Comparison of ENCODE assay signal across 9 mouse cellular contexts in genomic region chr12:72939616-72940015, GRCm38 (mm10). TPM values are rescaled to one million over a fixed set of nuclear protein-coding genes. Genes with fewer than 3 reads are reported as not detected.
A peak's percentile ranks its signal among the peaks of the same experiment; 100 is the strongest.
DNase-seq lines count a peak whose midpoint lies in the region; ATAC-seq and TF ChIP-seq lines count a peak whose summit lies in the region.
"Had no signal": no experiment of that assay in that cellular context is flagged by ENCODE, and none has a peak within 500 bp of the region (broad histone marks: within the 10 kb centered on the region; RNA-seq: fewer than 3 reads in every experiment).

Gene Six6 (plus strand): TSS chr12:72939892.

- H3K4me3 ChIP-seq in forebrain, embryonic 15.5 days = peak within 1 kb of the TSS; percentile 21
- H3K4me3 ChIP-seq in layer of hippocampus, adult 2 months = no peak within 1 kb of the TSS

- no peaks in the 10 kb centered on the region for H3K36me3 ChIP-seq in forebrain, embryonic 15.5 days

- no peak for TF ChIP-seq CTCF in layer of hippocampus, adult 2 months (conservative IDR thresholded peaks at IDR 0.05)

- H3K9me3 ChIP-seq in forebrain, embryonic 15.5 days = no peaks in the 10 kb centered on the region

- DNase-seq in thymus, postnatal 4 days = peak; percentile 41
- no peak for DNase-seq in thymus, postnatal 25 days
- no peak for DNase-seq in layer of hippocampus, adult 2 months (ENCODE audit: low spot score in 2 of 2)
- no peak for DNase-seq in frontal cortex, postnatal 36 days (ENCODE audit: low spot score in 2 of 2)
- DNase-seq in thymus, adult 18-20 months = no peak

- H3K9ac ChIP-seq in forebrain, embryonic 15.5 days (replicated peaks) = no peak within 1 kb of the TSS

- peaks cover 9% of the 10 kb centered on the region for H3K4me1 ChIP-seq in forebrain, embryonic 15.5 days

- no peak for ATAC-seq in forebrain, embryonic 15.5 days (replicated peaks)
- peak; percentile 85 for ATAC-seq in megakaryocyte progenitor cell, adult 5-6 weeks (replicated peaks; ENCODE audit: poor library complexity)

- WGBS in forebrain, embryonic 15.5 days = under 1% methylated on average over 28 of the region's 28 CpGs

- peak within 1 kb of the TSS; percentile 14; the same call in 1 of the 2 replicates for H3K4me2 ChIP-seq in forebrain, embryonic 15.5 days (replicated peaks)

- peaks cover 88% of the 10 kb centered on the region for H3K27me3 ChIP-seq in forebrain, embryonic 15.5 days

- H3K27ac ChIP-seq in forebrain, embryonic 15.5 days (replicated peaks) = no peak within 1 kb of the TSS
- H3K27ac ChIP-seq in layer of hippocampus, adult 2 months = no peak within 1 kb of the TSS

RNA-seq across cellular contexts. Expression of gene Six6, which starts in this region (rescaled TPM):
- 1.1 and 4.3 TPM in 2 replicates for polyA plus RNA-seq in forebrain, embryonic 15.5 days (2015; fragmentation: Nextera tagmentation; extraction: Ambion mirVana)
- not detected in 2 replicates for total RNA-seq in megakaryocyte progenitor cell, adult 5-6 weeks (2015)
- not detected in 2 replicates for total RNA-seq in megakaryocyte progenitor cell, adult 5-6 weeks (2017)
- total RNA-seq in layer of hippocampus, adult 2 months (2021) = not detected
- total RNA-seq: left cerebral cortex, postnatal 25 days had no signal
- polyA plus RNA-seq: stomach, embryonic 16.5 days had no signal

Comparison
In these comparisons a context has a peak if more than half of its experiments do, and no peak if none do; other contexts are left out.
1. Peak in ATAC-seq in megakaryocyte progenitor cell, adult 5-6 weeks; RNA of the gene not detected or under 1 TPM.